Mouse (Mus musculus): ENCODE data around the gene Matk. TPM values are rescaled to one million over a fixed set of nuclear protein-coding genes. Genes with fewer than 3 reads are reported as not detected.

Matk gene
- polyA plus RNA-seq (2012; rRNA removed) = 0.77 and 0.83 TPM in 2 replicates

DNA sequence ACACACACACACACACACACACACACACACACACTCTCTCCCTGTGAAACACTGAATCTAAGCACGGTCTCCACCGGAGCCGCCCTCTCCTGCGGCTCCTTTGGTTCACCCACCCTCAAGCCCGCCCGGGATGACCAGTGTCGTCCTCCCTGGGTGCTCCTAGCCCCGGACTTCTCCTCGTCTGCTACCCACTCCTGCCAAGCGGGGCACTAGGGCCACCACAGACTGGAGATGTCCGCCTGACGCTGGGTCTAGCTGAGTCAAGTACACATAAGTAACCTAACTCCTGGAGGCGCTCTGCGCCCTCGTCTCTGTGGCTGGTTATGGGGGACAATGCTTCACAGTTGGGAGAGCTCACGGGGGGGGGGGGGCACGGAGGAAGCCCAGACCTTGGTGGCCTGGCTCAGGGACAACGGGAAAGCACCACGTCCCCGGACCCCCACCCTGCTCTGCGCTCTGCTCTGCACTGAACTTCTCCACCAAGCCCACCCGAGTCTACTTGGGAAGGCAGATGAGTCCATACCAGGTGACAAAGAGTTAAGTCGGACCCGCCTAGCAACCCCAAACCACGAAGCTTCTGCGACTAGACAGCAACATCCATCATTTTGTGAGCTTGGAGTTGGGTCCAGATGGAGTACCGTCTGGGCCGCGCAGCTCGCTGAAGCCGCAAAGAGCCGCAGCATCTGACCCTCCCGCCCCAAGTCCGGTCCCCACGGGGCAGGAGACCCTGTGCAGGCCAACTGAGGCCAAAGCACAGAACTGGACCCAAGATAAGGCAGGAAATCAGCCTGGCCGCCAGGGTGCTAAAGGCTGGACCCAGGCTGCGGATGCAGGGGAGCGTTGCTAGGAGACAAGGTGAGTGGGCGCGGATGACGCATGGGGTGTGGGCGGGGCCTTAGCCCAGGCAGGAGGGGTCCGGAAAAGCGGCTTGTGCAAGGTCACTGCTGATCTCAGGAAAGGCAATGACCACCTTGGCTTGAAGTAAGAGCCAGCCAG, at the start of gene Matk:
TSS of gene Matk (plus strand) at position 512 of the 996 bp plus-strand sequence.

DNA sequence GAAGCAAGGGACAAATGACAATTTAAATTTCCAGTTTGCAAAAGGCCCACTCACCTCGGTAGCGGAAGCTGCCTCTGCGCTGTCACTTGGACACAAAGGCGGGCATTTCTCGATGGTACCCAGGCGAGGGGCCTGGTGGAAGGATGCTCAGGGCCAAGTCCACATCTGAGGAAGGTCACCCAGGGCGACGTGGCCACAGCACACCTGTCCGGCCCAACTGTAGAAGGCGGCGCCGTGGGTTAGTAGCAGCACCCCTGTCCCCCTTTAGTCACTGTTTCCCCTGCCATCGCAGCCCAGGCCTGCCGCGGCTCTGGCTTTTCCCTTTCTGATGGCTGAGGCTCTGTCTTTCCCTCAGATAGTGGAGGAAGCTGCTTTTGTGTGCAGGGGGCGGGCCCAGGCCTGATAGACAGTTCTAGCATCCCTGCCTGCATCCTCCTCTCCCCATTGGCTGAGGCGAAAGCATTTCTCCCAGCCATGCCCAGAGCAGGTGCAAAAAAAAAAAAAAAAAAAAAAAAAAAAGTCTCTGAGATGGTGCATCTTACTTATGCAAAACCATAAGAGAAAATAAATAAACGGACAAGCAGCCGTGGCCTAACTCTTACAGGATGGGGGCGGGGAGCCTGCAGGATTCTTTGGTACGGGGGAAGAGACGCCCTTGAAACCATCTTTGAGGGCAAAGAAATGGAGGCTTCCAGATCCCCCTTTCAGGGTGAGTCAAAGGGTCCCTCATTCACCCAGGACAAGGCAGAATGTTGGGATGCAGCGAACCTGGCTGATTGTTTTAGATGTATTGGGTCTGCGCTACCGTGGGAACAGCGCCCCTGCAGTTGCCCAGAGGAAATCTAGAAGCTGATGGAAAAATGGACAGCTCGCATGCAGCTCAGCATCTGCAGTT, 22.1 kb upstream of the Matk start, which contains the start of gene Atcay:
TSS of gene Atcay (minus strand) at position 396 of the 895 bp plus-strand sequence.

DNA sequence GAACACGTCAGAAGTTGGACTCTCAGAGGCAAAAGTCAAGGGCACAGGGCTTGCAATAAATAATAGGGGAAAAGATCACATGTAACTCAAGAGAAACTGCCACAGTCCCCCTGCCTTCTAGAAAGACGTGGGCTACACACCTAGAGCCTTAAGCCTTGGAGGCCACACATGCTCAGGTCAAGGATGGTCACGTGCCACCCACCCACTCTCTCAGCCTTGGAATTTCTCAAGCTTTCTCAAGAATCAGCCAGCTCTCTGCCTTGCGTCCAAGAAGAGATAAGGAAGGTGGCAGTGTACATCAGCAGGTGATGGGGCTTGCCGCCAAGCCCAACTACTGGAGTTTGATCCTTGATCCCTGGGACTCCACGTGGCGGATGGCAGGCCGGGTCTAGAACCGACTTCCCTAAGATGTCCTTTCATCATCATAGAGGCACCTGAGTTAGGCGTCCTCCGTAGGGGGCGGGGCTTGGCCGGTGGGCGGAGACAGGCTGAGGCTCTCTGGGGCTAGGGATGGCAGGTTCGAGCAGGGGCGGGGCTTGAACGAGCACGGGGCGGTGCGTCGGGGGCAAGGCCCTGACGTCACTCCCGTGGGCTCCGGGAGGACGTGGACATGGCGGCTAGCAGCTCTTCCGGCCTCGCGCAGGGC, 20.0 kb upstream of the Matk start, which contains the start of gene Zfr2:
TSS of gene Zfr2 (plus strand) at position 576 of the 646 bp plus-strand sequence.

DNA sequence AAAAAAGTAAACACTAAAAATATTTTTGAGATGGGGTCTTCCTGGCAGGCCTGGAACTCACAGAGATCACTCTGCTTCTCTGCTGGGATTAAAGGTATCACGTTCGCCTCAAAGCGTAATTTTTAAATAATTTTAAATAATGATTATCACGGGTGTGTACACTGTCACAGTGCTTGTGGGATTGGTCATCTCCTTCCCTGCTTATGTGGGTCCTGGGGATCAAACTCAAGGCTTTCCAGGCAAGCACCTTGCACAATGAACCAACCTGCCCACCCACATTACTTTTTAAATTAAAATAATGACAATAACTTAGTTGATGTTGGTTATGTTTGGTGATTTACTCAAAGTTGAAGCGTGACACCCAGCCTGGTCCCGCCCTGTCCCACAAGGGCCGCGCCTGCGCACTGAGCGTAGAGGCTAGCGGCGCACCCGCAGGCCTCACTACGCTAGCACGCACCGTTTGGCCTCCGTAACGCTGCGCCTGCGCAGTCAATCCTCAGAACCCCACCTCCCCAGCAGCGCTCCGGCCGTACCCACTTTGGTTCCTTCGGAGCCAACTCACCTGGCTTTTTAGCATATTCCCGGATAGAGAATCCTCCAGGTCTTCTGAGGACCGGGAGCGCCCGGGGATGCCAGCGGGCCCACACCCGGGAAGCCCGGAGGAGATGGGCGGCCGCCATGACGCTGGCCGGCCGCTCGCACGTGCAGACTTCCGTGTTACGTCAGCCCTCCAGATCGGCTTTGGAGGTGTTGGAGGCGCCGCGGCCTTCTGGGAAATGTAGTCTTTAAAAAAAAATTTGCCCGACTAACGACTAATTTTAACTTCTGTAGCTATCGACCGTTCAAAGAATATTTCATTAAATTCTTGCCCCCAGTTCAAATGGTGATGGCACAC, 13.7 kb downstream of the Matk start, which contains the start of the genes Mrpl54 and Apba3:
TSS of gene Mrpl54 (minus strand) at position 724 of the 895 bp plus-strand sequence.
TSS of gene Apba3 (plus strand) at position 750 of the 895 bp plus-strand sequence.

DNA sequence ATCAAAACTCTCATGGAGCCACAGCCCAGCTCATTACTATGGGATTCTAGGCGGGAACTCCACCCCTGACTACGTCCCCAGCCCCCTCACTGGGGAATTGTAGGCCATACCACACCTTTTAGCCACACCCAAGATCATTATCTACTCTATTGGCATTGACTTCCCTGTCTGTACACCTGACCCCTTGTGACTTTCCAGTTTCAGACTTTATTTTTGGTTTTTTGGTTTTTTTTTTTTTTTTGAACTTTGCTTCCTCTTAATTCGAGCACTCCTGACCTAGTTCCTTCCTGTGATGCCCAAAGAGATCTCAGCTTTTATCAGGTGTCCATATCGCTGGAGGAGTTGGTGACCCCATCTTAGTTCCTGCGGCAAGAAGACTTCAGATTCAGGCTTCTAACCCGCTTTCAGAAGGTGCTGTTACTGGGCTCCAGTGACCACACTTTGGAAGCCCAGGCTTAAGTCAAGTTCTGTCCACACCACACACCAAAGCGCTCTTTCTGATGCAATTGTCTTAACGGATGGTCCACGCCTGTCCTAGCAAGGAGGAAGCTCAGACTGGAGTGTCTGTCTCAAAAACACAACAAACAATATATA, 38.9 kb downstream of the Matk start, which contains the start of gene Tjp3:
TSS of gene Tjp3 (minus strand) at position 71 of the 594 bp plus-strand sequence.

DNA sequence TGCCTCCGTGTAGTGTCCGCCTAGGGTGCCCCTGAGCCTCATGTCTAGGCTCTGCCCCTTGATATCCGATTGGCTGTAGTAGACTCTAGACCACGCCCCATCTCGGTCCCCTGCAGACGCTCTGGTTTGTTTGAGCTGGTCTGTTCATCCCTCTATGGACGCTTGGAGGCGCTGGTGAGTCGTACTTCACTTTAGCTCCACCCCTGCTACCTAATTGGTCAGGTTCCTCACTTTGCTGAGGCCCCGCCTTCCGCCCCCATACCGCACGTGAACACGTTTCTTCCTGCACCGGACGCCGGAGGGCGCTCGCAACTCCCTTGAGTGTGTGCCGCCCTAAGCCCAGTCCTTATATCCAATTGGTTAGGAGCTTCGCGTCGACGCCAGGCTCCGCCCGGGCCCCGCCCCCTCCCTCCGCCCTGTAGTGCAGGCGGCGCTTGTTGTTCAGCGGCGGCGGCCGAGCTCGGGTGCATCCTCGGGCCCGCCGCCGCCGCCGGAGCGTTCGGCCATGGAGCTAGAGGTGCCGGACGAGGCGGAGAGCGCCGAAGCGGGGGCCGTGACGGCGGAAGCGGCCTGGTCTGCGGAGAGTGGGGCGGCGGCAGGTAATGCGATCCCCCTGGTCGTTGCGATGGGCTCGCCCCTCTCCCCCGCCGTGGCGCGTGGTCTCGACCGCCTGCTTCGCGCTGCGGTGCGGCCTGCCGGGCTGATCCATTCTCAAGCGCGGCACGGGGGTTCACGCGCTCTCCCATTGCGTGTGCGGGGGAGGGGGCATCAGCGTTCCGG, 40.0 kb downstream of the Matk start, which contains the start of gene Pip5k1c:
TSS of gene Pip5k1c (plus strand) at position 410 of the 780 bp plus-strand sequence.

Other genes starting within 250 kb of the Matk start
- gene Gng7, start 238.0 kb upstream of the Matk start, polyA plus RNA-seq (2012; rRNA removed) = 0.25 and 0.29 TPM in 2 replicates
- 0.01 TPM in 1 of 2 replicates, not detected in the other for gene Diras1, start 227.3 kb upstream of the Matk start, polyA plus RNA-seq (2012; rRNA removed)
- 3.4 and 3.8 TPM in 2 replicates for gene Slc39a3, start 215.5 kb upstream of the Matk start, polyA plus RNA-seq (2012; rRNA removed)
- gene Sgta, start 192.8 kb upstream of the Matk start, polyA plus RNA-seq (2012; rRNA removed) = 33.9 and 37.4 TPM in 2 replicates
- 20.2 and 21.2 TPM in 2 replicates for gene Thop1, start 182.9 kb upstream of the Matk start, polyA plus RNA-seq (2012; rRNA removed)
- gene Creb3l3, start 154.1 kb upstream of the Matk start, polyA plus RNA-seq (2012; rRNA removed) = 10.0 and 12.8 TPM in 2 replicates
- gene Map2k2, start 147.0 kb upstream of the Matk start, polyA plus RNA-seq (2012; rRNA removed) = 48.6 and 59.6 TPM in 2 replicates
- gene Zbtb7a, start 117.7 kb upstream of the Matk start, polyA plus RNA-seq (2012; rRNA removed) = 13.8 and 16.4 TPM in 2 replicates
- 9.9 and 11.4 TPM in 2 replicates for gene Pias4, start 85.0 kb upstream of the Matk start, polyA plus RNA-seq (2012; rRNA removed)
- gene Eef2, start 76.3 kb upstream of the Matk start, polyA plus RNA-seq (2012; rRNA removed) = 555 and 587 TPM in 2 replicates
- 15.3 and 17.6 TPM in 2 replicates for gene Dapk3, start 69.9 kb upstream of the Matk start, polyA plus RNA-seq (2012; rRNA removed)
- gene 4930442H23Rik, start 69.1 kb upstream of the Matk start, polyA plus RNA-seq (2012; rRNA removed) = not detected in 2 replicates
- gene Nmrk2, start 50.9 kb upstream of the Matk start, polyA plus RNA-seq (2012; rRNA removed) = not detected in 2 replicates
- gene Atcay, start 22.1 kb upstream of the Matk start, polyA plus RNA-seq (2012; rRNA removed) = under 0.01 and 0.02 TPM in 2 replicates
- 0.55 and 0.80 TPM in 2 replicates for gene Zfr2, start 19.8 kb upstream of the Matk start, polyA plus RNA-seq (2012; rRNA removed)
- 48.0 and 56.2 TPM in 2 replicates for gene Mrpl54, start 14.0 kb downstream of the Matk start, polyA plus RNA-seq (2012; rRNA removed)
- gene Apba3, start 14.0 kb downstream of the Matk start, polyA plus RNA-seq (2012; rRNA removed) = 13.7 and 14.8 TPM in 2 replicates
- 0.21 and 0.25 TPM in 2 replicates for gene Tjp3, start 38.6 kb downstream of the Matk start, polyA plus RNA-seq (2012; rRNA removed)
- gene Pip5k1c, start 40.0 kb downstream of the Matk start, polyA plus RNA-seq (2012; rRNA removed) = 9.9 and 12.5 TPM in 2 replicates
- gene Cactin, start 68.2 kb downstream of the Matk start, polyA plus RNA-seq (2012; rRNA removed) = 23.1 and 24.3 TPM in 2 replicates
- 2.3 and 2.5 TPM in 2 replicates for gene Tbxa2r, start 75.8 kb downstream of the Matk start, polyA plus RNA-seq (2012; rRNA removed)
- 0.01 TPM in 2 replicates for gene Gipc3, start 90.3 kb downstream of the Matk start, polyA plus RNA-seq (2012; rRNA removed)
- gene Hmg20b, start 97.5 kb downstream of the Matk start, polyA plus RNA-seq (2012; rRNA removed) = 23.8 and 26.9 TPM in 2 replicates
- gene Mfsd12, start 104.6 kb downstream of the Matk start, polyA plus RNA-seq (2012; rRNA removed) = 7.4 and 8.6 TPM in 2 replicates
- gene 4930404N11Rik, start 112.9 kb downstream of the Matk start, polyA plus RNA-seq (2012; rRNA removed) = 0.43 and 0.84 TPM in 2 replicates
- 57.1 and 63.1 TPM in 2 replicates for gene Fzr1, start 125.6 kb downstream of the Matk start, polyA plus RNA-seq (2012; rRNA removed)
- gene Dohh, start 131.5 kb downstream of the Matk start, polyA plus RNA-seq (2012; rRNA removed) = 28.6 and 30.2 TPM in 2 replicates
- gene Gm48551, start 131.5 kb downstream of the Matk start, polyA plus RNA-seq (2012; rRNA removed) = 0.84 and 0.93 TPM in 2 replicates
- gene Gm48552, start 136.1 kb downstream of the Matk start, polyA plus RNA-seq (2012; rRNA removed) = 0.55 and 0.90 TPM in 2 replicates
- 1.7 and 2.0 TPM in 2 replicates for gene Smim24, start 140.1 kb downstream of the Matk start, polyA plus RNA-seq (2012; rRNA removed)
- 1.2 and 1.3 TPM in 2 replicates for gene Nfic, start 202.7 kb downstream of the Matk start, polyA plus RNA-seq (2012; rRNA removed)
- 0.05 TPM in 2 replicates for gene Celf5, start 229.8 kb downstream of the Matk start, polyA plus RNA-seq (2012; rRNA removed)
- gene Ncln, start 243.5 kb downstream of the Matk start, polyA plus RNA-seq (2012; rRNA removed) = 46.7 and 55.3 TPM in 2 replicates
- gene S1pr4, start 247.2 kb downstream of the Matk start, polyA plus RNA-seq (2012; rRNA removed) = 1.3 and 1.7 TPM in 2 replicates

All from liver, embryonic 14 days (tissue).